Mouse (Mus musculus): ENCODE data around the gene AI467606.

Gene AI467606

GRCm38 (mm10) chr7:127093914-127094313 is 2.8 kb downstream of the AI467606 start:
- no peak for DNase-seq (ENCODE audit: low read depth)

DNA sequence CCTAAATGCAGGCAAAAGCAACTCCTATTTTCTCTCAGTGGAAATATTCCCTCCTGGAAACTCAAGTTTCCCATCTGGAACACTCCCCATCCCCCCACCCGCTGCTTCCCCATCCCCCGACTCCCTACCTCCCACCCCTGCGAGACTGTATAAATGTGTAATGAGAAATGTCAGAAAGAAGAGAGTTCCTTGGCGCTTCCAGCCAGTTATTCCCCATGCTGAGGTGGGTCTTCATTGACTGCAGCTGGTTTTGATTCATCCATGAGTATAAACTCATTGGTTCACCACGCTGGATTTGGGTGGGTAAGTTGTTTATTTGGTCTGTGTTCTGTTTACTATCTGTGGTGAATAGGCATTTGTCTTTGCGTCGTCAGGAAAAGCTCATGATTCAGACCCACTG is 5.3 kb downstream of the AI467606 start:
- no peak for DNase-seq (ENCODE audit: low read depth)

DNA sequence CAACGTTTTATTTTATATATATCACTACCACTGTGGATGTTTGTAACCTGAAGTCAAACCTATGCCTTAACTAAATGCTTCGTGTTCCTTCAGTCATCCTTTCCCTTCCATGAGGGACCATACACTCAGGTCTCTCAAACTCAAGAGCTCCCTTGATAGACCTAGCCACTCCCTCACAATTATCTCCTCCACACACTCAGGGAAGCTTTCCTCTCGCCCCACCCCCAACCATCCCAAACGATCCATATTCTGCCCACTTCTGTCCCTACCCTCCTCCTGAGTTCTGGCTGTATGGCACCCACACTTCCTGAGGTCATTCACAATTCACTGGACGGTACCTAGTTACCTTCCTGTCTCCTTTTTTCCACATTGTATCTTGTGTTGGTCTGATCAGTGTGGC is 7.4 kb downstream of the AI467606 start:
- no peak for DNase-seq (ENCODE audit: low read depth)

- no peak for DNase-seq (ENCODE audit: low read depth)
Measured at GRCm38 (mm10) chr7:127098950-127099349, 7.8 kb downstream of the AI467606 start.

DNA sequence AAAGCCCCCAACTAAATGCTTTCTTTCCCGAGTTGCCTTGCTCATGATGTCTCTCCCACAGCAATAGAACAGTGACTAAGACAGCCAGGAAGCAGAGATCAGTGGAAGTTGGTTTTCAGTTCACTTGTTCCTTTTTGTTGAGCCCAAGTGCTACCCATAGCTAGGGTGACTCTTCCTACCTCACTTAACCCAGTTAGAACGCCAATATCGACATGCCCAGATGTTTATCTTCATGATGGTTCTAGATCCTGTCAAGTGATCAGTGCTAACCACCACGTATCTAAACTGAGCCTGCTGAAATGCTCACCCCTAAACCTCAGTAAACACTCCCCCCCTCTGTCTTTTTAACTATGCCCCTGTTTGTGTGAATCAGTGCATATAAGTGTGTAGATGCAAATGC is 8.4 kb downstream of the AI467606 start:
- no peak for DNase-seq (ENCODE audit: low read depth)

GRCm38 (mm10) chr7:127101451-127102016 is 10.4 kb downstream of the AI467606 start:
- DNase-seq (ENCODE audit: low read depth), result no peak

GRCm38 (mm10) chr7:127102148-127102547 is 11.0 kb downstream of the AI467606 start:
- no peak for DNase-seq (ENCODE audit: low read depth)

GRCm38 (mm10) chr7:127103960-127104359 is 12.8 kb downstream of the AI467606 start:
- no peak for DNase-seq (ENCODE audit: low read depth)

- peak; percentile 72 for DNase-seq (ENCODE audit: low read depth)
Measured at GRCm38 (mm10) chr7:127104560-127105332, 13.6 kb downstream of the AI467606 start.

- DNase-seq (ENCODE audit: low read depth), result no peak
Measured at GRCm38 (mm10) chr7:127105551-127105950, 14.4 kb downstream of the AI467606 start.

- peak; percentile 65 for DNase-seq (ENCODE audit: low read depth)
Measured at GRCm38 (mm10) chr7:127110239-127111007, 19.3 kb downstream of the AI467606 start.

GRCm38 (mm10) chr7:127111461-127111860 is 20.3 kb downstream of the AI467606 start:
- peak; percentile 74 for DNase-seq (ENCODE audit: low read depth)

GRCm38 (mm10) chr7:127112251-127112841 is 21.2 kb downstream of the AI467606 start:
- no peak for DNase-seq (ENCODE audit: low read depth)

DNA sequence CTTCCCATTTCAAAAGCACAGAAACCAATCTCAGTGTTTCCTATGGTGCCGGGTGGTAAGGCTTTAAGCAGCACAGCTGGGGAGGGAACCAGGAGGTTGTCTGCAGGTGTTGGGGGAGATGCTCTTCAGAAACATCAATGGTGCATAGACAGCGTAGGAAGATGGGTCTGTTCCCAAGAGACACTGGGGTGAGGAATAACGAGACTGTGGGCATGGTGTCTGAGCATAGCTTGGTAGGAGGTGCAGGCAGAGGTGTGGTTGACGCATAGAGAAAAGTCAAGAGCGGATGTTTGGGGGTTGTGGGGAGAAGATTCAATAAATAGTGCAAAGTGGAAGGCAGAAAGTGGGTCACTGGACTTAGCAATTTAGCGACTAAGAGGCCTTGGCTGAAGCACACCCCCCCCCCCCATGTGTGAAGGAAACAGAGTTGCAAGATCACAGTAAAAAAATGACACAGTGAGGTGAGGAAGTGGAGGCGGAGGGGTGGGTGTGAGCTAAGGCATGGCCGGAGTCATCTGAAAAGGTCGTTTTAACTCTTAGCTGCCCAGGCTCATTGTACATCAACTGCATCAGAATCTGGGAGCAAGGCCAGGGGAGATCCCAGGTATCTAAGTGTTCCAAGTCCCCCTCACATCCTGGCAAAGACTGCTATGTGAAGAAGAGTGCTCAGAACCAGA is 21.9 kb downstream of the AI467606 start:
- no peak for DNase-seq (ENCODE audit: low read depth)

GRCm38 (mm10) chr7:127113614-127114259 is 22.6 kb downstream of the AI467606 start:
- no peak for DNase-seq (ENCODE audit: low read depth)

DNA sequence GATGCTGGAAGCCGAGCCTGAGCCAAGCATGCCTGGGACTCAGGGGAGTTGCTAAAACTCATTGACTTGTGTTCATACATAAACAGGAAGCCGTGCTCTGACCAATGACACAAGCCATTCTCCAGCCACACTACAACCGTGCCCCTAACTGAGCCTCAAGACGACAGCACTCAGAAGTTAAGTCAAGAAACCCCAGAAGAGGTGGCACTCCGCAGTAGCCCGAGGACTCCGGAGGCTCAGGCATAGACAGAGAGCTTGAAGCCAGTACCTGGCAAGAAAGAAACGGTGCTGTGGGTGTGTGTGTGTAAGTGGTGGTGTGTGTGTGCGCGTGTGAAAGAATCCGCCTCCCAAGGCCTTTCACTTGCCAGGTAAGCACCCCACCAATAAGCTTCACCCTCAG is 23.8 kb downstream of the AI467606 start:
- DNase-seq (ENCODE audit: low read depth), result no peak

- no peak for DNase-seq (ENCODE audit: low read depth)
Measured at GRCm38 (mm10) chr7:127116331-127116935, 25.3 kb downstream of the AI467606 start.

- no peak for DNase-seq (ENCODE audit: low read depth)
Measured at GRCm38 (mm10) chr7:127117948-127118347, 26.8 kb downstream of the AI467606 start.

GRCm38 (mm10) chr7:127118671-127119445 is 27.7 kb downstream of the AI467606 start:
- DNase-seq (ENCODE audit: low read depth), result no peak
